Mouse (Mus musculus) forebrain, embryonic 15.5 days (tissue): Measurements from ENCODE around the gene Gm49486. TPM values are rescaled to one million over a fixed set of nuclear protein-coding genes. Genes with fewer than 3 reads are reported as not detected.

Source experiments
- ATAC-seq: fragments of 200-750 bp; cut with Nextera tagmentation; replicated peaks from 2 replicates; pipeline ENCODE4 v1.8.0; 2017; ENCODE audit warnings: mild to moderate bottlenecking, moderate TSS enrichment, moderate library complexity
- H3K27ac ChIP-seq: fragments of 300-500 bp; sonication (generic); replicated peaks from 2 replicates; pipeline ENCODE4 v1.5.1; 2015; ENCODE audit warnings: mild to moderate bottlenecking, inconsistent platforms
- H3K27me3 ChIP-seq: fragments of 300-500 bp; sonication (generic); 2 replicates; pipeline ENCODE4 v1.6.1; 2015; ENCODE audit warnings: inconsistent platforms
- H3K36me3 ChIP-seq: fragments of 300-500 bp; sonication (generic); 2 replicates; pipeline ENCODE4 v1.6.1; 2015; ENCODE audit warnings: mild to moderate bottlenecking, inconsistent platforms
- H3K4me1 ChIP-seq: fragments of 300-500 bp; sonication (generic); 2 replicates; pipeline ENCODE4 v1.6.1; 2015; ENCODE audit warnings: inconsistent platforms
- H3K4me2 ChIP-seq: fragments of 300-500 bp; sonication (generic); replicated peaks from 2 replicates; pipeline ENCODE4 v1.6.1; 2015; ENCODE audit warnings: mild to moderate bottlenecking, inconsistent platforms
- H3K4me3 ChIP-seq: fragments of 300-500 bp; sonication (generic); 2 replicates; pipeline ENCODE4 v1.5.1; 2015; ENCODE audit warnings: mild to moderate bottlenecking, inconsistent platforms
- H3K9ac ChIP-seq: fragments of 300-500 bp; sonication (generic); replicated peaks from 2 replicates; pipeline ENCODE4 v1.6.1; 2015; ENCODE audit warnings: mild to moderate bottlenecking, inconsistent platforms
- H3K9me3 ChIP-seq: fragments of 300-500 bp; sonication (generic); 2 replicates; pipeline ENCODE4 v1.6.1; 2016; ENCODE audit warnings: inconsistent platforms
- WGBS: fragments of 180-500 bp; shearing (Covaris S2); methylation state at CpG from one replicate; pipeline ENCODE4 v1.1.7; 2015; ENCODE audit warnings: mixed read lengths; 5-methylcytosine and 5-hydroxymethylcytosine counted together
- polyA plus RNA-seq: library from polyadenylated mRNA; unstranded; fragments of >200 nt; fragmentation: Nextera tagmentation; extraction: Ambion mirVana; gene quantifications from 2 replicates; pipeline ENCODE4 v1.2.1, GENCODE M21; 2015

Gene Gm49486
- polyA plus RNA-seq = 0.97 and 1.1 TPM in 2 replicates

DNA sequence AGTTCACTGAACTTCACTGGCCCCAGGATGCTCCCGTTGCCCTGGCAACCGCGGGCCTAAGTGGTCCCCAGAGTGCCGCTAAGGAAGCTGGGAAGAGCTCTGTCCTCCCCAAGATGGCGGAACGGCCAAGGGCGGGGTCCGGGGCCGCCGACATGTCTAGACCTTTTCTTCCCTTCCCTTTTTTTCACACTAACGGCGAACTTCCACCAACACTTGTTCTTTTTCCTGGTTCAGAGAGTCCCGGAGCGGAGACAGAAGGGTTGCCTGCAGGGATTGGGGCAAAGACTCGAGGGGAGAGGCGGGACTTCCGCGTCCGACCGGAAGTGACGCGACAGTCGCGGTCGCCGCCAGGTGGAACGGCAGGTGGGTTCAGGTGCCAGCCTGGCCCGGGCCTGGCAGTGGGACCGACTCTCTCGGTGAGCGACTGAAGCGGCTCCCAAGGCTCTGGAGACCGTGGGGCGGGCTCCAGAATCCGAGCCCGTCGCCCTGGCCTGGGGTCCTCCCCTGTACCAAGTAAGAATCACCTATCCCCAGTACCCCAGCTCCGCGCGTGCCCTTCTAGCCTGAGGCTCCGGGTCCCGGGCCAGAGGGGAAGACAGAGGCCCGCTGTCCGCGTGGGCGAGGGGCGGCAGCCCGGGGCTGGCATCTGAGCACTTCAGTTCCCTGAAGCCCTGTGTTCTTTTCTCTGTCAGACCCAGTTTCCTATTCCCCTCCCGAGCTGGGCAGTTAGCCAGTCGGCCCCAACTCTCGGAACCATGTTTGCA lies at the start of gene Gm49486, which contains the start of gene Pick1:
TSS of gene Gm49486 (plus strand) at position 334 of the 764 bp plus-strand sequence.
TSS of gene Pick1 (plus strand) at position 116 of the 764 bp plus-strand sequence.
- Histone ChIP-seq H3K9ac (peak within 1 kb of the TSS; percentile 96), H3K4me3 (peak within 1 kb of the TSS; percentile 86), H3K27ac (peak within 1 kb of the TSS; percentile 98), H3K36me3 (peaks cover 16% of the 10 kb centered on the region; the same call in 1 of the 2 replicates), H3K9me3 (no peaks in the 10 kb centered on the region), H3K27me3 (no peaks in the 10 kb centered on the region), H3K4me1 (peaks cover 23% of the 10 kb centered on the region), H3K4me2 (peak within 1 kb of the TSS; percentile 93)
- ATAC-seq = peak; percentile 90
- under 1% methylated on average over 51 of the region's 51 CpGs for WGBS

DNA sequence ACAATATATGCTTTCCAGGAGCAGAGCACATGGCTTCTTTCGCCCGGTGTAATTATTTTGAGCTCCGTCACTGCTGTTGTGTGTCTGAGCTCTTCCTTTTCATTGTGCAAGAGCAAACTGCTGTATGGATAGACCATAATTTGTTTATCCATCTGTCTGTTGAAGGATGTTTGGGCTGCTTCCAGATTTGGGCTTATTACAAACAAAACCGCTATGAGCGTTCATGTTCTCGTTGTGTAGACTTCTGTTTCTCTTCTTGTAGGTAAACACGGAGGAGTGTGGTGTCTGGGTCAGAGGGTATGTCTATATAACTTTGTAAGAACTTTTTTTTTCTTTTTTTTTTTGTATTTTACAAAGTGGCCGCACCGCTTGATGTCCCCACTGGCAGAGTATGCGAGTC lies 44.0 kb upstream of the Gm49486 start:
- 74% methylated on average over 10 of the region's 10 CpGs for WGBS
- ATAC-seq = no peak

DNA sequence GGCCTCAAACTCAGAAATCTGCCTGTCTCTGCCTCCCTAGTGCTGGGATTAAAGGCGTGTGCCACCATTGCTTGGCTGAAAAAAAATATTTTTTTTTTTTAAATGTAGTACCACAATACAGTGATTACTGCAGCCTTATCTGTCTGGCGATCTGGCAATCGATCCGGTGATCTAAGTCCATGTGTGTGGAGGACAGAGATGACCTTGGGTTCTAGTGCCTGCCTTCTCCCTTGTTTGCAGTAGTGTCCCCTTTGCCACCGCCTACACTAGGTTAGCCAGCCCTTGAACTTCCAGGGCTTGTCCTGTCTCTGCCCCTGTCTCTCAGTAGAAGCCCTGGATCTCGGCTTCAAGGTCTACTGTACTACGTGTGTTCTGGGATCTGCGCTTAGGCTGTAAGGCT lies 41.4 kb upstream of the Gm49486 start:
- Histone ChIP-seq H3K36me3 (no peaks in the 10 kb centered on the region), H3K4me1 (peaks cover 6% of the 10 kb centered on the region), H3K9me3 (no peaks in the 10 kb centered on the region), H3K9ac (no peak overlapping the region), H3K27me3 (no peaks in the 10 kb centered on the region), H3K4me3 (no peak overlapping the region), H3K4me2 (no peak overlapping the region), H3K27ac (no peak overlapping the region)
- ATAC-seq = no peak
- 90% methylated on average over 8 of the region's 8 CpGs for WGBS

More for the DNA sequence above, 44.0 kb upstream of the Gm49486 start:
- no peak overlapping the region for H3K4me2 ChIP-seq
- H3K4me1 ChIP-seq = no peaks in the 10 kb centered on the region
- no peaks in the 10 kb centered on the region for H3K36me3 ChIP-seq
- no peak overlapping the region for H3K4me3 ChIP-seq
- no peak overlapping the region for H3K27ac ChIP-seq
- H3K9me3 ChIP-seq = no peaks in the 10 kb centered on the region
- H3K27me3 ChIP-seq = no peaks in the 10 kb centered on the region
- no peak overlapping the region for H3K9ac ChIP-seq

DNA sequence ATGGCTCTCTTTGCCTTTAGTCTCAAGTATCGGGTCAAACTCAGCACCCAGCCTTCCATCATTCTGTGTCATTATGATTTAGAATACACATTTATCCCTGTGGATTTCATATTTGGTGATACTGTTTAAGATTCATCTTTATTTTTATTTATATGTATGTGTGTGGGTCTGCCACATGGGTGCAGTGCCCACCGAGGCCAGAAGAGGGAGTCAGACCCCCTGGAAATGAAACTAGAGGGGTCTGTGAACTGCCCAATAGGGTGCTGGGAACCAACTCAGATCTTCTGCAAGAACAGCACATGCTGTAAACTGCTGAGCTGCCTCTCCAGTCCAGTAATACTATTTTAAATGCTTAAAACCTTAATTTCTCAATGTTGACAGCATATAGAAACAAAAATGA lies 37.8 kb upstream of the Gm49486 start:
- peaks cover 26% of the 10 kb centered on the region for H3K4me1 ChIP-seq
- 94% methylated on average over 2 of the region's 2 CpGs for WGBS
- no peak overlapping the region for H3K9ac ChIP-seq
- H3K36me3 ChIP-seq = no peaks in the 10 kb centered on the region
- H3K9me3 ChIP-seq = no peaks in the 10 kb centered on the region
- H3K27ac ChIP-seq = no peak overlapping the region
- no peaks in the 10 kb centered on the region for H3K27me3 ChIP-seq
- H3K4me3 ChIP-seq = no peak overlapping the region
- ATAC-seq = no peak
- H3K4me2 ChIP-seq = no peak overlapping the region

DNA sequence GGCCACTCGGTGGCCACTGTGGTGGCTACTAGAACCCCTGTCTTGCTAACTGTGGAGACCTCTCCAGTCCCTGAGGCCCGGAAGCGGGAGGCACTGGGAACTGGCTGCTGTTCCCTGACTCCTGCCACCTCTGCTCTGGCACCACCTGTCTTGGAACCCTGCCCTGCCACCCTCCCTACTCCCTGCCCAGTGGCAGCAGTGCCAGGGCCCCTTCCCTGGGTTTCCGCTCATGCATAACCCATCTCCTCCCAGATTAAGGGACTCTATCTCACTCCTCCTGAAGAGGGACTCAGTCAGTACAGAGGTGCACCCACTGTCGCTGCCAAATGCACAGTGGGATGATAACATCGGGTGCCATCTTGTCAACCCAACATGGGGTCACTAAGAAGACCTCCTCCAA lies 36.7 kb upstream of the Gm49486 start:
- 0 out of 2 replicates have a peak, but pooled peaks have one; percentile 16 for ATAC-seq

DNA sequence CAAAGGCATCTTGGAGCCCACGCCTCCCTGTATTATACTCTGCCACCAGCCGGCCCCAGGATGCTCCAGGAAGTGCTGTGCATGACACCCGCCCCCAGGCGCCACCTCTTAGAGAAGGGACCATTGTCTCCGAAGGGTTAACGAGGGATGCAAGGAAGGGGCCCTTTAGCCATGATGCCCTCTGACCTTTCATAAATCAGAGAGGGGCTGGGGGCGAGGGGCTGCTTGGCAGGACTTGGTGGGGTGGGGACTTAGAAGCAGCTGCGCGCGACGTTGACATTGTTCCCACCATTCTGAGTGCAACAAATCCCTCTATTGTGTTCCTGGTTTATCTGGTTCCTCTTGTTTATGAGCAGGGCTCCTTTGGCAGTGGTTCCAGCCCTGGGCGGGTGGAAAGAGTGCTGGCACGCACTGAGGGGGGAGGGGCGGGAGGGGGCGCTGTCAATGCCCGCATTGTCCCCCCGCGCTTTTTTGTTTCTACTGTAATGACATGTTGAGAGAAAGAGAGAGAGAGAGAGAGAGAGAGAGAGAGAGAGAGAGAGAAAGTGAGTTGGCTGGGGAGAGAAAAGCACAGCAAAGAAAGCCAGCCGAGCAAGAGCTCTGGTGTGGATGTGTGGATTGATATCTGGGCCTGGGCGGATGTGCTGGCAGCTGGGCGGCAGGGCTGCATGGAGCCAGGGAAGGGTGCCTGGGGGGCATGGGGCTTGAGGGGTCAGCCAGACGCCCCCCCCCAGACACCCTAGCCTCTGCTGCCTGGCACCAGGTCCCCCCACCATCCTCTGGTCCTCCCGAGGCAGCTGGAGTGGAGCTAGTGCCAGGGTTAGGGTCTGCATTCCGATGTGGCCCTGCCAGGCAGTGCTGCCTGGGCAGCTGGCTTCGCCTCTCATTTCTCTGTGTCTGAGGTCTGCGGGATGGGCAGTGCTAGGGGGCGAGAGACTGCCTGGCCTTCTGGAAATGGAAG lies 36.0 kb upstream of the Gm49486 start:
- Histone ChIP-seq H3K9me3 (no peaks in the 10 kb centered on the region), H3K4me3 (no peak overlapping the region), H3K4me2 (peak overlapping the region; percentile 33), H3K4me1 (peaks cover 26% of the 10 kb centered on the region), H3K9ac (peak overlapping the region; percentile 22), H3K36me3 (no peaks in the 10 kb centered on the region), H3K27ac (peak overlapping the region; percentile 95), H3K27me3 (no peaks in the 10 kb centered on the region)
- peak; percentile 81 for ATAC-seq
- 5% methylated on average over 27 of the region's 27 CpGs for WGBS

More for the DNA sequence above, 36.7 kb upstream of the Gm49486 start:
- Histone ChIP-seq H3K4me2 (0 out of 2 replicates have a peak overlapping the region, but pooled peaks have one; percentile 33), H3K27me3 (no peaks in the 10 kb centered on the region), H3K36me3 (no peaks in the 10 kb centered on the region), H3K4me3 (no peak overlapping the region), H3K4me1 (peaks cover 26% of the 10 kb centered on the region), H3K9ac (no peak overlapping the region), H3K9me3 (no peaks in the 10 kb centered on the region), H3K27ac (peak overlapping the region; percentile 95)
- 67% methylated on average over 6 of the region's 6 CpGs for WGBS

DNA sequence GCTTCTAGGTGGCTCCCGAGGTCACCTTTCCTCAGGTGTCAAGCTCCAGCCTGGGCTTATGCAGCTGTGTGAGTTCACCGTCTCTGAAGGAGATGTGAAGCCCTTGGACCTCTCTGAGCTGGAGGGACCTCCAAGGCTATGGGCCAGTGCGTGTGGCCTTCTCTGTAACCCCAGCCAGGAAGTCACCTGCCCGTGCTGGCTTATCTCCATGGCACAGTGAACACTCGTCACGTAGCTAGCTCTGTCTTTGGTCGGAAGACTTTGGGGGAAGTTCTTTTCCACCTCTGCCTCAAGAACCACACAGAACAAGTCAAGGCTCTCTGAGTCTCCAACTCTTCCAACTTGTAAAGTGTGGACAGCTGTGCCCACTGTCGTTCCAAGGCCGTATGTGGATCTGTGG lies 35.1 kb upstream of the Gm49486 start:
- no peak overlapping the region for H3K4me2 ChIP-seq
- ATAC-seq = no peak
- H3K27me3 ChIP-seq = no peaks in the 10 kb centered on the region
- H3K27ac ChIP-seq = peak overlapping the region; percentile 95
- H3K36me3 ChIP-seq = no peaks in the 10 kb centered on the region
- H3K9me3 ChIP-seq = no peaks in the 10 kb centered on the region
- whole genome bisulfite sequencing = 82% methylated on average over 9 of the region's 9 CpGs
- H3K9ac ChIP-seq = no peak overlapping the region
- no peak overlapping the region for H3K4me3 ChIP-seq
- peaks cover 26% of the 10 kb centered on the region for H3K4me1 ChIP-seq

DNA sequence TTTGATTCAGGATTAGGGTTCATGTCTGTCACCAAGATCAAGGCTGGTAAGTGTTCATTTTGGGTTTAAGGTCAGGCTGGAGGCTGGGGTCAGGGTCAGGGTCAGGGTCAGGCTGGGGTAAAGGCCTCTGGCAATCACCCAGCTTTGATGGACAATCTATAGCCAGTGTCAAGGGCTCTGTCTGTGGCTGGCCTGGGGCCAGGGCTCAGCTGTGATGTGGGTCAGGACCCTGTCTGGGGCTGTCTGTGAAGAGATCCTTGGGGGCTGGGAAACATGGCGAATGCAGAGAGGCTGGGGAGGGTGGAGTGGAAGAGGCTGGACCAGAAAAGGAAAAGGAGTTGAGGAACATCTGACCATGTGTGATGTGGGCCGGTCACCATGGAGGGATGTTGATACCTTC lies 34.2 kb upstream of the Gm49486 start:
- H3K4me1 ChIP-seq = peaks cover 26% of the 10 kb centered on the region
- H3K9ac ChIP-seq = no peak overlapping the region
- H3K36me3 ChIP-seq = no peaks in the 10 kb centered on the region
- no peaks in the 10 kb centered on the region for H3K27me3 ChIP-seq
- H3K4me3 ChIP-seq = no peak overlapping the region
- no peak overlapping the region for H3K4me2 ChIP-seq
- no peaks in the 10 kb centered on the region for H3K9me3 ChIP-seq
- no peak for ATAC-seq
- 88% methylated on average over 2 of the region's 2 CpGs for WGBS
- no peak overlapping the region for H3K27ac ChIP-seq

DNA sequence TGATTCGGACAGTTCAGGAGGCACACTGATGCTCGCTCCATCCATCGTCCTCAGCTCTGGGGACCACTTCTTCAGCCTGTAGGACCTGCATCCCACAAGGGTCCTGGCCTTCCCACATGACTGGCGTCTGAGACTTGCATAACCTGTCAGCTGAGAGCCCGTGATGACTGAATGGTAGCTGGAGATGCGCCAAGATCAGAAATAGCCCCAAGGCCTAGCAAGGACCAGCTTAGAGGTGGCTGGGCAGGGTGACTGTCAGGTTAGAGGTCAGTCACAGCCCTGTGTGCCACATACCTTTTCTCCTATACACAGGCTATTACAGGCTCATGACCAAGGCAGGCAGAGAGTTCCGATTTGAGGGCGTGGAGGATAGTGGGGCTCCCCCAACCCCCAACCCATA lies 33.7 kb upstream of the Gm49486 start:
- ATAC-seq = no peak
- H3K36me3 ChIP-seq = no peaks in the 10 kb centered on the region
- H3K27me3 ChIP-seq = no peaks in the 10 kb centered on the region
- peaks cover 26% of the 10 kb centered on the region for H3K4me1 ChIP-seq
- H3K9ac ChIP-seq = no peak overlapping the region
- H3K4me3 ChIP-seq = no peak overlapping the region
- H3K4me2 ChIP-seq = no peak overlapping the region
- WGBS = 87% methylated on average over 8 of the region's 8 CpGs
- no peak overlapping the region for H3K27ac ChIP-seq
- no peaks in the 10 kb centered on the region for H3K9me3 ChIP-seq

DNA sequence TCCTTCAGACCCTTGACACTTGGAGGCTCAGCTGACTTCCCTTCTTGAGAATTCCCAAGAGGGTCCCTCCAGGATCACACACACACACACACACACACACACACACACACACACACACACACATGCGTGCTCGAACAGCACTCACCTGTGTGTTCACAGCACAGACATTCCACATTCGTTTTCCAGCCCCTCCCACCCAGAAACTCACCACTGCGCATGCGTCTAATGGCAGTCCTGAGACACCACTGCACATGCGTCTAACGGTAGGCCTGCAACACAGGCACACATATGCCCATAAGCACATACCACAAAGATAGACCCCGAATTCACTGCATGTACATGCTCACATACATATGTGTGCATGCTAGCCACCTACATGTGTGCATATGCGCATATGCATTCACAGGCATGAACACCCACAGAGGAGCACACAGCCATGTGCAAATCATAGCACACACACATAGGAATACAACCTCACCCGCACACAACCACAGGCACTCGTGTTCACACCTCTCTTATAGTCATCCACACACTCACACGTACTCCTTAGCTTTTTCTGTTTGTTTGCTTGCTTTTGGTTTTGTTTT lies 29.7 kb upstream of the Gm49486 start:
- WGBS = 93% methylated on average over 12 of the region's 12 CpGs
- H3K36me3 ChIP-seq = no peaks in the 10 kb centered on the region
- no peak overlapping the region for H3K4me2 ChIP-seq
- H3K9ac ChIP-seq = no peak overlapping the region
- no peak for ATAC-seq
- no peak overlapping the region for H3K27ac ChIP-seq
- H3K4me1 ChIP-seq = peaks cover 23% of the 10 kb centered on the region
- H3K9me3 ChIP-seq = no peaks in the 10 kb centered on the region
- H3K27me3 ChIP-seq = no peaks in the 10 kb centered on the region
- H3K4me3 ChIP-seq = no peak overlapping the region

DNA sequence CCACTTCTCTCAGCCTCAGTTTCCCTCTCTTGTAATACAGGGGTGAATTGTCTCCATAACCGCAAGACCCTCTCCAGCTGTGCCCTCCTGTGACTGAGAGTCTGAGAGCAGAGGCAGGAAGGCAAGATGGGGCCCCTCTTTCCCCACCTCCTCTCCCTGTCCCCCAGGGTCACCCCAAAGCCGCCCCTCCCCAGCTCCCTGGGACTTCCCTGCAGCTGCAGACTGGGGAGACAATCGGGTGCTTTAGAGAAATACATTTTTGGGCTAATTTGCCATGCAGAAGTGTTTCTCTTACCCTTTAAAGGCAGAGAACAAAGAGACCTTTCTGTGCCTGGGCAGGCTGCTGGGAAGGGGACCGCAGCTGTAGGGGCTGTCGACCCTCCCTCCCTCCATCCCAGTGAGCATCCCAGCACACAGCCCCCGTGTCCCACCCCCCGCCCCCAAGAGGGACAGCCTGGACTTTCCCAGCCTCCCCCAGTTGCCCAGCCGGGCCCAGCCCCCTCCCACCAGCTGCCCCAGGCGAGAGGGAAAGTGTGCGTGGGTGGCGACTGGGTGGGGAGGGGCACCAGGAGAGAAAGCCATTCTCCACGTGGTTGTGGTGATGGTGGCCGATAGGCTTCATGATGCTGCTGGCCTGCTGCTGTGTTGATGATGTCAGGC lies 27.6 kb upstream of the Gm49486 start:
- Histone ChIP-seq H3K36me3 (no peaks in the 10 kb centered on the region), H3K4me2 (0 out of 2 replicates have a peak overlapping the region, but pooled peaks have one; percentile 24), H3K27ac (peak overlapping the region; percentile 70), H3K4me1 (peaks cover 19% of the 10 kb centered on the region), H3K9me3 (no peaks in the 10 kb centered on the region), H3K9ac (0 out of 2 replicates have a peak overlapping the region, but pooled peaks have one; percentile 22), H3K27me3 (no peaks in the 10 kb centered on the region), H3K4me3 (no peak overlapping the region)
- peak; percentile 56 for ATAC-seq
- WGBS = 10% methylated on average over 13 of the region's 13 CpGs
